Mouse (Mus musculus) hindbrain, postnatal 0 days (tissue): ENCODE data around the gene Tmem242. TPM values are rescaled to one million over a fixed set of nuclear protein-coding genes. Genes with fewer than 3 reads are reported as not detected.
"Not testable (repeated sequence)": the region's sequence is repeated elsewhere in the genome, so short reads cannot be mapped to it uniquely, and the experiment has no call there.

Experiments
- ATAC-seq: fragments of 200-750 bp; cut with Nextera tagmentation; 2 replicates; pipeline ENCODE4 v1.8.0; 2017; ENCODE audit warnings: mild to moderate bottlenecking, moderate TSS enrichment, moderate library complexity
- DNase-seq: peaks from one replicate; pipeline ENCODE4 v3.0.0-alpha.2; 2015; ENCODE audit warnings: low spot score
- H3K27ac ChIP-seq: fragments of 300-500 bp; sonication (generic); 2 replicates; pipeline ENCODE4 v1.5.1; 2014; ENCODE audit warnings: mild to moderate bottlenecking
- H3K27me3 ChIP-seq: fragments of 300-500 bp; sonication (generic); 2 replicates; pipeline ENCODE4 v1.6.1; 2014; ENCODE audit warnings: low read length, mixed read lengths; ENCODE audit not compliant: insufficient read depth
- H3K36me3 ChIP-seq: fragments of 300-500 bp; sonication (generic); 2 replicates; pipeline ENCODE4 v1.6.1; 2014; ENCODE audit warnings: low read length, mixed read lengths; ENCODE audit not compliant: insufficient read depth
- H3K4me1 ChIP-seq: fragments of 300-500 bp; sonication (generic); 2 replicates; pipeline ENCODE4 v1.6.1; 2014; ENCODE audit warnings: antibody characterized with exemption, low read length, mixed read lengths; ENCODE audit not compliant: insufficient read depth
- H3K4me2 ChIP-seq: fragments of 300-500 bp; sonication (generic); 2 replicates; pipeline ENCODE4 v1.6.1; 2014; ENCODE audit warnings: low read depth, mild to moderate bottlenecking, low read length, moderate library complexity, mixed read lengths
- H3K4me3 ChIP-seq: fragments of 300-500 bp; sonication (generic); 2 replicates; pipeline ENCODE4 v1.5.1; 2014; ENCODE audit warnings: low read length
- H3K9ac ChIP-seq: fragments of 300-500 bp; sonication (generic); replicated peaks from 2 replicates; pipeline ENCODE4 v1.6.1; 2014; ENCODE audit warnings: mild to moderate bottlenecking, low read length, moderate library complexity, mixed read lengths
- H3K9me3 ChIP-seq: fragments of 300-500 bp; sonication (generic); 2 replicates; pipeline ENCODE4 v1.6.1; 2016; ENCODE audit warnings: low read length, mixed read lengths
- CTCF ChIP-seq: IDR thresholded peaks from 2 replicates; pipeline ENCODE4 v1.5.1; 2016; ENCODE audit warnings: antibody characterized with exemption, control low read depth, low read depth
- WGBS: fragments of 180-500 bp; shearing (Covaris S2); extraction: QIAGEN DNeasy Blood & Tissue Kit; methylation state at CpG from one replicate; pipeline ENCODE4 v1.1.7; 2014; 5-methylcytosine and 5-hydroxymethylcytosine counted together
- polyA plus RNA-seq: library from polyadenylated mRNA; unstranded; fragments of >200 nt; fragmentation: Nextera tagmentation; extraction: Ambion mirVana; gene quantifications from 2 replicates; pipeline ENCODE4 v1.2.1, GENCODE M21; 2015
- total RNA-seq: library from RNA; depleted of rRNA; stranded (reverse); fragments of >200 nt; gene quantifications from 2 replicates; pipeline ENCODE4 v1.2.3, GENCODE M21; 2014

Tmem242 gene
- total and polyA plus RNA-seq, 2 experiments from 2014 or later = 57.0 to 134 TPM

GRCm38 (mm10) chr17:5467177-5467576 lies 27.1 kb upstream of the Tmem242 start:
- Histone ChIP-seq H3K4me2 (no peak overlapping the region), H3K4me3 (no peak overlapping the region), H3K4me1 (no peaks in the 10 kb centered on the region), H3K9ac (no peak overlapping the region), H3K27me3 (no peaks in the 10 kb centered on the region), H3K9me3 (no peaks in the 10 kb centered on the region), H3K36me3 (no peaks in the 10 kb centered on the region), H3K27ac (no peak overlapping the region)
- ATAC-seq (no peak), DNase-seq (no peak)
- TF ChIP-seq CTCF = peak; percentile 30; the same call in 1 of the 2 replicates
- WGBS = 41% methylated on average over 4 of the region's 4 CpGs

- 76% methylated on average over 8 of the region's 8 CpGs for WGBS
- ATAC-seq (no peak), DNase-seq (no peak)
- no peaks in the 10 kb centered on the region for H3K36me3 ChIP-seq
- no peaks in the 10 kb centered on the region for H3K27me3 ChIP-seq
- H3K9ac ChIP-seq = no peak overlapping the region
- no peaks in the 10 kb centered on the region for H3K9me3 ChIP-seq
- no peak overlapping the region for H3K27ac ChIP-seq
- H3K4me3 ChIP-seq = no peak overlapping the region
- no peak overlapping the region for H3K4me2 ChIP-seq
- TF ChIP-seq CTCF = no peak
- H3K4me1 ChIP-seq = no peaks in the 10 kb centered on the region
These were observed 26.7 kb upstream of the Tmem242 start for GRCm38 (mm10) chr17:5466736-5467135.

GRCm38 (mm10) chr17:5463912-5464311 lies 23.9 kb upstream of the Tmem242 start:
- Histone ChIP-seq H3K4me2 (no peak overlapping the region), H3K9ac (no peak overlapping the region), H3K4me3 (no peak overlapping the region), H3K36me3 (no peaks in the 10 kb centered on the region), H3K27me3 (no peaks in the 10 kb centered on the region), H3K4me1 (no peaks in the 10 kb centered on the region), H3K9me3 (no peaks in the 10 kb centered on the region), H3K27ac (no peak overlapping the region)
- 95% methylated on average over 2 of the region's 2 CpGs for WGBS
- ATAC-seq (no peak), DNase-seq (no peak)
- no peak for TF ChIP-seq CTCF

- no peak for TF ChIP-seq CTCF
These were observed 13.6 kb upstream of the Tmem242 start for GRCm38 (mm10) chr17:5453657-5454056.

GRCm38 (mm10) chr17:5443751-5444150 lies 3.7 kb upstream of the Tmem242 start:
- Histone ChIP-seq H3K4me3 (no peak overlapping the region), H3K4me1 (no peaks in the 10 kb centered on the region), H3K27me3 (no peaks in the 10 kb centered on the region), H3K9ac (no peak overlapping the region), H3K36me3 (no peaks in the 10 kb centered on the region), H3K4me2 (no peak overlapping the region), H3K27ac (no peak overlapping the region), H3K9me3 (no peaks in the 10 kb centered on the region)
- WGBS = 52% methylated on average over 5 of the region's 5 CpGs
- no peak for DNase-seq
- no peak for ATAC-seq
- no peak for TF ChIP-seq CTCF

More at GRCm38 (mm10) chr17:5453657-5454056, 13.6 kb upstream of the Tmem242 start:
- Histone ChIP-seq H3K4me3 (no peak overlapping the region), H3K27me3 (no peaks in the 10 kb centered on the region), H3K9me3 (no peaks in the 10 kb centered on the region), H3K4me2 (no peak overlapping the region), H3K4me1 (no peaks in the 10 kb centered on the region), H3K27ac (no peak overlapping the region), H3K9ac (no peak overlapping the region), H3K36me3 (no peaks in the 10 kb centered on the region)
- DNase-seq (no peak), ATAC-seq (no peak)
- 59% methylated on average over 4 of the region's 4 CpGs for WGBS

- Histone ChIP-seq H3K27me3 (no peaks in the 10 kb centered on the region), H3K4me1 (no peaks in the 10 kb centered on the region), H3K9me3 (no peaks in the 10 kb centered on the region), H3K4me3 (no peak overlapping the region), H3K9ac (no peak overlapping the region), H3K27ac (no peak overlapping the region), H3K4me2 (no peak overlapping the region), H3K36me3 (no peaks in the 10 kb centered on the region)
- no peak for DNase-seq
- no peak for TF ChIP-seq CTCF
- 67% methylated on average over 3 of the region's 3 CpGs for WGBS
- no peak for ATAC-seq
These were observed 3.2 kb upstream of the Tmem242 start for GRCm38 (mm10) chr17:5443260-5443659.

- not testable (repeated sequence) for H3K4me3 ChIP-seq, H3K27me3 ChIP-seq, ATAC-seq, H3K4me1 ChIP-seq, H3K36me3 ChIP-seq, H3K9me3 ChIP-seq, DNase-seq, H3K9ac ChIP-seq, H3K27ac ChIP-seq, H3K4me2 ChIP-seq
- WGBS = 75% methylated on average over 5 of the region's 5 CpGs
These were observed 2.3 kb upstream of the Tmem242 start for GRCm38 (mm10) chr17:5442403-5442802.
